Mouse (Mus musculus) MN1 (cell line): ENCODE measurements at regions not wholly inside any gene's neighbourhood (a gene's known extent, or its start where the extent isn't known, plus 50 kb on each side); places are given as distances from the start of the nearest gene placed in this dataset.

ENCODE experiments used
- DNase-seq: peaks from one replicate; pipeline ENCODE4 v3.0.0-alpha.2; 2016; ENCODE audit warnings: low spot score

GRCm38 (mm10) chr4:45586310-45586709 is 54.0 kb upstream of the Shb start:
- no peak for DNase-seq

GRCm38 (mm10) chr4:45585188-45585820 is 53.0 kb upstream of the Shb start:
- no peak for DNase-seq

GRCm38 (mm10) chr4:45583966-45584365 is 51.7 kb upstream of the Shb start:
- no peak for DNase-seq

GRCm38 (mm10) chr4:45582496-45582895 is 50.2 kb upstream of the Shb start:
- DNase-seq: no peak
